Mouse (Mus musculus): ENCODE results near the gene Xylt1.

Xylt1 gene

DNA sequence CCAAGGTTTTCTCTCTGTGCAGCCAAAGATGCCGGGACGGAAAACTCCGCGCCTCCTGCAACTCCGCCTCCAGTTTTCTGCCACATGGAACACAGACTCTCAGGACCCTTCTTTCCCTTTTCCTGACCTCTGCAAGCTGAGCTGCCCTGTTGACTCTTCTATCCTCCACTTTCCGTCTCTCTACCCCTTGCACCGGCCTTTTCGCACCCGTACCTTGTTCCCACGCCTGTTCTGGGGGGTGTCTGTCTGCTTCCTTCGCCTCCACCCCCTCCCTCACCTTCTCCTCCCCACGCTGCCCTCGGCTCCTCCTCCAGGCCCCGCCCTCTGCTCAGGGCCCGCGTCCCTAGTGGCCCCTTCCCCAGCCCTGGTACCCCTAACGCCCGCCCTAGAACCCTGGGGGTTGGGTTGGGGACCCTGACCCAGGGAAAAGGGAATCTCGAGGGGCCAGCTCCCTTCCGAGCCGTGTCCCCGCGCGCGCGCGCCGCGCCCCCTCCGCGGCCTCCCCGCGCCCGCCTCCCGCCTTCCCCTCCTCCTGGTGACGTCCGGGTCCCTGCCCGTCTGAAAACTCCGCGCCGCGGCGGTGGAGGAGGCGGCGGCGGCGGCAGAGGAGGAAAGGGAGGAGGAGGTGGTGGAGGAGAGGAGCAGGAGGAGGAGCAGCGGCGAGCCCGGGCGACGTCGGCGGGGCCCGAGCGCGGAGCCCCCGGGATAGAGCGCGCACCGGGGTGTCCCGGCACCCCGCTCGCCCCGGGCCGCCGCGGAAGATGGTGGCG, at the start of gene Xylt1:
Gene Xylt1, plus strand, starts transcription at position 562 of the 770 bp plus-strand sequence.
- peak; percentile 76 for ATAC-seq (ENCODE audit: low TSS enrichment)

DNA sequence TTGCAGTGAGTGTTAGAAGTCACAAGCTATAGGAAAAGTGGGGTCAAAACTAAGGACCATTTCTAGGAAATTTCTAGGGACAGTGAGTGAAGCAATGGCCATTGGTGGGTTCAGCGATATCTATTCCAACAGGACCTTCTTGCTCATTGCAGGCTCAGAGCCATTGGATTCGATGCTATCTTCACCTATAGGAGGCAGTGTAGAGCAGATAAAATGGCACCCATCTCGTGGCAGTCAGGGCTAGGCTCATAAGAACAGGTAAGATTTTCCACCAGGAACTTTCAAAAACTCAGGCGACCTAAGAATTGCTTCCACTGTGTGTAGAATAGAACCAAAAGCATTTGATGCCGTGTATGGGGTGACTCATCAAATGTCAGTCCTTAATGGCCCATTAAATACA, 46.8 kb upstream of the Xylt1 start:
- ATAC-seq (ENCODE audit: low TSS enrichment), result no peak

DNA sequence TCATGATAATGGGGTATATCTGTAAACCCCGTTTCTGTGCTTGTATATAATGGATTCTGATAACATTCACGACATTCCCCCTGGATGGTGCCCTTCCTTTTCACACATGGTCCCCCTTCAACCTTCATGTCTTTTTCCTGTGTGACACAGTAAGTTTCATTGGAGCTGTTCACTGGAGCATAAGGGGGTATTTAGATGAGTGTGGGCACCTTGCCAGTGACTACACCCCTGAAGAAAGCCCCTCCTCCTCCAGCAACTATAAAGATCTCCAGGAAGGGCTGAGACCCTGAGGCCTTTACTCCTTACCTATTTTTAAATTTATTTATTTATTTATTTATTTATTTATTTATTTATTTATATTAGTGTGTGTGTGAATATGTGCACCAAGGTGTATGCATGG, 24.5 kb upstream of the Xylt1 start:
- no peak for ATAC-seq (ENCODE audit: low TSS enrichment)

DNA sequence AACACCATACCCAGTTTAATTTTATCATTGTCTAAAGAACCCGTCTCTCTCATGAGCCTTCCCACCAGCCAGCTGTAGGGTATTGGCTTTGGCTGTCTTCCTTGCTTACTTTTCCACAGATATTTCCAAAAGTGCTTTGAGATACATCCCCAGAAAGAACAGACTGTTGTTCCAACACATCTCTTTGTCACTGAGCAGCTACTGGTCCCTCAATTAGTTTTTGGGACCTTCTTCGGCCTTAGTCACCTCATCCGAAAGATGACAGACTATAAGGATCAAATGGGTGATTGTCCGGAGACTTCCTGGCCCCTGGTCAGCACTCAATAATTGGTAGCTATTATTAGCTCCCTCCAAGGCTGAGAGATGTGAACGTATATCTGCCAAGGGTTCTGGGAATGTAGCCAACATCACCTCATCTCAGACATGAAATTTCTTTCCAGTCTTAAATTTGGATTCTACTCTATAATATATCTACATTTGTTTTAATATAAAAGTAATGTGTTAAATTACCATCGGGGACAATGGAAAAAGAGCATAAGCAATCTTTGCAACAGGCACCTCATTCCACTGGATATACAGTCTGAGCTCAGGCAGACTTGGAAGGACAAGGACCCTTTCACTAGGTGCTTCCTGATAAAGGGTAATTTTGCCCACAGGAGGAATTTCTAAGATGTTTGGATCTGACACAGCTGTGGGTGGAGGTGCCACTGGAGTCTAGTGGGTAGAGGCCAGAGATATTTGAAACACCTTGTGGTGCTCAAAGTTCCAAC, 23.2 kb upstream of the Xylt1 start:
- peak; percentile 88 for ATAC-seq (ENCODE audit: low TSS enrichment)

DNA sequence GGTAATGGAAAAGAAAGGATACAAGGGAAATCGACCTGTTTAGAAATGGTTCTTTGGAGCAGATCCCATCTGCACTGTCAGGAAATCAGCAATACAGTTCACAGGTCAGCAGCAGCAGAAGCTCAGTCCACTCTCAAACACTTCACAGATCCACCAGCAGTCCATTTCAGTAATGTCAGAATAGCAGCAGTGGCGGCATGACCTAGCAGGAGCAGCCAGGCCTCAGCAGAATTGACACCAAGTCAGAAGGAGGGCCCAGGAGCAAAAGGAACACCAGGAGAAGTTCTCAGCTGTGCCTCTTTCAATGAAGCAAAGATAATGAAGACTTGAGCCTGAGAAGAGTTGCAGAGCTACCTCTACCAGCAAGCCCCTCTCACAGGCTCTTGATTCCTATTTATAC, 19.5 kb upstream of the Xylt1 start:
- no peak for ATAC-seq (ENCODE audit: low TSS enrichment)

DNA sequence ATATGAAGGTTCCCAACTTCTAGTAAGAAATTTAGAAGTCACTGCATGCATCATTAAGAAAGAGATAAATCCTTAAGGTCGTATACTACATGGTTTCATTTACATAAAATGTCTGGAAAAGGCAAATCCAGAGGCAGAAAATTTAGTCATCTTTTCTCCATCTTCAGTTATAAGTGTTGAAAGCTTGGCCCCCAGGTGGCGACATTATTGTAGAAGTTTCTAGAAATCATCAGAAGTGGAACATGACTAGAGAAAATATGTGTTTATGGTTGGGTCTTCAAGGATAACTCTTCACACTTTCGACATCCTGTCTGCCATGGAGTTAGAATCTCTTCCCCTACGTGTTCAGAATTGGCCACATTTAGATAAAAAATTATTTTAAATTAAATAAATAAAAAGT, 18.3 kb upstream of the Xylt1 start:
- ATAC-seq (ENCODE audit: low TSS enrichment), result no peak

DNA sequence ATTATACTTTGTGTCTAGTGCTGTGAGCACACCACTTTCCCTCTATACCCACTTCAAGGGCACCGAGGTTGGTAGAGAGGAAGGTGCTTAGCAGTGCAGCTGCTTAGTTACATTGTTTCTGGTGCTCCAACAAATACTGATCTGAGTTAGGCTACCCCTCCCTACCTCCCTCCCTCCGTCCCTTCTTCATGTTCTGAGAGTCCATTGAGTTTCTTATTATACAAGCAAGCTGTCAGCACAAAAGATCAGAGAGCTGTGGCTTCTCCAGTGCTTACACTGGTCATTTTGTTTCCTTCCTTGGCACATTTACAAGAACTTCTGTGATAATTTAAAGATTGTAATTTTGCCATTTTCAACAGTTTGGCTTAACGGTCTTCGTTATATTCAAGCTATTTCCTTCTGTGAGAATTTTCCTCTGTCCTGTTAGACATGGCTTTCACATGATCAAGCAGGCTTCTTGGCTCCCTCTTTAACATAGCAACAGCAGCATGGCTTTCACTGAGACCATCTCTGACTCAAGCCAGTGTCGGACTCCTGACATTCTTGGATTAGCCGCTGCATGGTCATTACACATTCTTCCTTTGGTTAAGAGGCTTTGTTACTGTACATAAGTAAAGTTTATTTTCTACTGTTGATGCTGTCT, 12.0 kb upstream of the Xylt1 start:
- ATAC-seq (ENCODE audit: low TSS enrichment), result no peak

DNA sequence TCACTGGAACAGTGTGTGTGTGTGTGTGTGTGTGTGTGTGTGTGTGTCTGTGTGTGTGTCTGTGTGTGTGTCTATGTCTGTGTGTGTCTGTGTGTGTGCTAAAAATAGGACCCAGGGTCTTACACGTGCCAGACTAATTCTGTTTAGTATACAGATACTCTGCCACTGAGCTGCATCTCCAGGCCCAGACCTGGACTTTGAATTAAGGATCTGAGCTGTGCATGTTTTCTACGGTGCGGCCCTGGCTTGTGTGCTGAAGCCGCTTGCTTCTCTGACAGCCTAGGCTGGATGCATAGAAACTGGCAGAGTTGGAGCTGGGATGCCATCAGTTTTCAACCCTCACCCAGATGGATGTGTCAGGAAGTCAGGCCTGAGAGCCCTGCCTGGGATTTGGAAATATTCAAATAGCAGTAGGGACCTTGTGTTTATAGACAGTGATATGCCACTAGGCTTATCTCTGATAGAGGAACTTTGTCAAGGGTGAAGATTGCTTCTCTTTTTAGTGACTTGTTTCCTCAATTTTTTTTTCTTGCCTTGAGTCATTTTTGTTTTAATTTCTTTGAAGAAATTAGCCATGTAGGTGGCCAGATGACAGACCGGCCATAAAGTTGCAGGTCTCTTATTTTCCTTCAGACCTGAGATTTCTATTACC, 11.4 kb upstream of the Xylt1 start:
- no peak for ATAC-seq (ENCODE audit: low TSS enrichment)

DNA sequence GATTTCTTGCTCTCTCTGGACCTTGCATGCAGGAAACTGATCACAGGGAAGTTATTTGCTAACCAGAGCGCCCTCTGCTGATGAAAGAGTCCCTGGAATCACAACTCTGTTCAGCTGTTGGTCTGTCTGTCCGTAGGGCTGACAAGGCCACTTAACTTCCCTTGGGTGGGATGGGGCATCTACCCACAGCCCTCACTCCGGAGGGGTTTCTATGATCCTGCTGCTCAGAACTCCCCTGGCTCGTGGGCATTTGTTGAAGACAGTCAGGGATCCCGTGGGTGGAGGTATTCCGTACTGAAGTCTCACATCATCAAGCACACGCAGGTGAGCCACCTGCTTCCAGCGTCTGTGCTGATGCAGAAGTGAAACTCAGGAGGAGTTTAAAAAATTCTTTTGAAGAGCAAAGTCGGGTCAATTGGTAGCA, 4.9 kb upstream of the Xylt1 start:
- ATAC-seq (ENCODE audit: low TSS enrichment), result peak; percentile 57

DNA sequence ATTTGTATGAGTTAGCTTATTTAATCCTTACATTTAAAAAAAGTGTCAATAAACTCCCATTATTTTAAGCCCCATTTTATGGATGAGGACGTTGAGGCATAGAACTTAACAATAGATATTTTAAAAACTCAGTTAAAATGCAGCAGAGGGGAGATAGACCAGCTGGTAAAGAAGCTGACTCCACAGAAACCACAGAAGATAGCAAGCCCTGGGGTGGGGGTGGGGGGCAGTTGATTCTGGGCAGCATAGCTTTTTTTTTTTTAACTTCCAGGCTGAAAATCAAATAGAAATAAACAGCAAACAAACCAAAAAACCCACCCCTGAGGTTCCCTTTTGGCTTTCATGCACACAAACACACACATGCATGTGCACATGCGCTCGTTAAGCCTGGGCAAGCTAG, 3.6 kb upstream of the Xylt1 start:
- no peak for ATAC-seq (ENCODE audit: low TSS enrichment)

DNA sequence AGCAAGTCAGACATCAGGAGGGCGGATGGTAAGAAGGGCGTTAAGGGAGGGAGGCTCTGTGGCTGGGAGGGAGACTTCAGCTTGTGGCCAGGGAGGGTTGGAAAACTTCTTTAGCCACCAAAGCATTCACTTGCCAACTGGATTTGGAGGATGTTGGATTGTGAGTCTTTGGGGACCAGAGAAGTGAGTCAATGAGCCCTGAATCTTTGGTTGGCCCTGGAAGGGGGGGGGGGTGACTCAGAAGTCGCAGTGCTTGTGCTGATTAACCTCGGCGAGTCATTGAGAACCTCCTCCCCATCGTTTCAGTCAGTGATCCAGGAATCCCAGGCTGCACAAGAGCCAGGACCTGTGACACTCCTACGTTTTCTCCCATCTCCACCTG, 752 bp upstream of the Xylt1 start:
- no peak for ATAC-seq (ENCODE audit: low TSS enrichment)

DNA sequence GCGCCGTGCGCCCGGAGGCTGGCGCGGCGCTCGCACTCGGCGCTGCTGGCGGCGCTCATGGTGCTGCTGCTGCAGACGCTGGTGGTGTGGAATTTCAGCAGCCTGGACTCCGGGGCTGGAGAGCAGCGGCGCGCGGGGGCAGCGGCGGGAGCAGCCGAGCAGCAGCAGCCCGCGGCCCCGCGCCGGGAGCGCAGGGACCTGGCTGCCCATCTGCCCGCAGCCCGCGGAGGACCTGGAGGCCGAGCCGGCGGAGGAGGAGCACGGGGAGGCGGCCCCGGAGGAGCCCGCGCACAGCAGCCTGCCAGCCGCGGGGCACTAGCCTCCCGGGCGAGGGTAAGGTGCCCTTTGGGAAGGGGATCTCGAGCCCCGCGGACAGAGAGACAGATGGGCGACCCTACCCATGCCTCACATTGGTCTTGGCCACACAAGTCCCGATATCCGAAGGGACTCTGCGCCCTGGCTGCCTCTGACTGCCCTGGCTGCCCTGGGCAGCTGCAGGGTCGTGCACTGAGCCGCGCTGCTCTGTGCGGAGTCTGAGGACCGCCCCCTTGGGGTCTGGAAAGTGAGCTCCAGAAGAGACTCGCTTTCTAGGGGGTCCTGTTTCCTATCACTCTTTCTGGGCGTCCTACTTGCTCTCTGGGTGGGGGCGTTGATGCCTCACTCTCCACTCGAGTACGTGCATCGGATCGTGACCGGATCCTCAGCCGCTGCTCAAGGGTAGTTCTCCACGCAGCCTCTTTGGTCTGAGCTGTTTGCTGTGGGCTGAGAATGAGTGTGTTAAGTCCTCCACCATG, 606 bp downstream of the Xylt1 start:
- ATAC-seq (ENCODE audit: low TSS enrichment), result peak; percentile 38

DNA sequence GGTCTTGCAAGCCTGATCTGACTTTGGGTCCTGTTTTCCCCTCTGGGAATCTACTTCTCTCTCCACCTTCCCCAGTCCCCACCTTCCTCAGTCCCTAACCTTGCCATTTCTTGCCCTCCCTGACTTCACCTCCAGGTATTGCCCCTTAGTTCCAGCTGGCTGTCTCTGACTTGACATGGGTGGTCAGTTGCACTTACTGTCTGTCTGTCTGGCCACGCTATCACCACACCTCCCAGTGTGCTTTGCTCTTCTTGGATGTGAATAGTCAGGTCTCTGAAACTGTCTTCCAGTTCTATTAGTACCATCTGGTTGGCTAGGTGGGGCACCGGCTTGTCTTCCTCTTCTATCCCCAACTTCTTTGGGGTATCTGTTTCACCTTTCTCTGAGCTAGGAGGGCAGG, 1.2 kb downstream of the Xylt1 start:
- no peak for ATAC-seq (ENCODE audit: low TSS enrichment)

DNA sequence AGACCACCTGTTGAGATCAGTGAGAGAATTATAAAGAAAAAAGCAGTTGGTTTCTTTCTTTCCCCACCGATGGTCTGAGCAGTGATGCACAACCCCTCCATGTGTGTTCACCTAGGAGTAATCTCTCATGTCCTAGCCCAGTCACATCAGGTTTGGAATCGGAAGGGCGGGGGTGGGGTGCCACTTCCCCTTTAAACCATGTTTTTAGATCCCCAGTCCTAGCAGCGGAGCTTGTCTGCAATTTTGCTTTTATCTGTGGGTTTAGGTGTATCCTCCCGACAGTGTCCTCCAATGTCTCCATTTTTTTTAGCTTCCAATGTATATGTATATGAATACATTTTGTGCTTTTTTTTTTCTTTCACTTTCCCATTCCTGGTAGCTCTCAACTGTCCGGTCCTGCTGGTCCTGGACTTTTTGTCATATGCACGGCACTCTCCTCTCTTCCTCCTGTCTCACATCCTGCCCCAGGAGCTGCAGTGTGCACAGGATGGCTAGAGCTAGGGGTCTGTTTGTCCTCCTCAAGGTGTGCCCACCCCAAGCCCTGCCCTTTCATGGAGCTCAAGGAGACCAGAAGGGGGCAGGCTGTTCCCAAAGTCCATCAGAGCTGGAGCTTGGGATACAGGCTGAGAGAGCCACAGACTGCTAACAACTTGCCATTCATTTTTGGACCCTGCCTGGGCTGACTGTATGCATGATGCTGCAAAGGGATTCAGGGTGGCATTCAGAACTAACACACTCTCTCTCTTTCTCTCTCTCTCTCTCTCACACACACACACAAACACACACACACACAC, 2.6 kb downstream of the Xylt1 start:
- 0 out of 2 replicates have a peak, but pooled peaks have one; percentile 15 for ATAC-seq (ENCODE audit: low TSS enrichment)

DNA sequence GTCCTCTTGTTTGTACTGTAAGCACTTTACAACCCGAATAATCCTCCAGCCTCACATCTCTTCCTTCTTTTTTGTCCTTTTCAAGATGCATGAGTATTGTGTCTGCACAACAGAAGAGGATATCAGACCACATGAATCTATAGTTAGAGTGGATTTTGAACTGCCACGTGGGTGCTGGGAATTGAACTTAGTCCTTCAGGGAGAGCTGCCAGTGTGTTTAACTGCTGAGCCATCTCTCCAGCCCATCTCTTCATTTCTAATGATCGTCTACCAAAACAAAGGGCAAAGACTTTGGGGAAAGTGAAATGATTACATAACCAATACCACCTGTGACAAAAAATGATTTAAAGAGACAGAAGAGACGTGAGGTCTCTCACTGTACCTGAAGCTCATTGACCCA, 5.6 kb downstream of the Xylt1 start:
- ATAC-seq (ENCODE audit: low TSS enrichment), result no peak

DNA sequence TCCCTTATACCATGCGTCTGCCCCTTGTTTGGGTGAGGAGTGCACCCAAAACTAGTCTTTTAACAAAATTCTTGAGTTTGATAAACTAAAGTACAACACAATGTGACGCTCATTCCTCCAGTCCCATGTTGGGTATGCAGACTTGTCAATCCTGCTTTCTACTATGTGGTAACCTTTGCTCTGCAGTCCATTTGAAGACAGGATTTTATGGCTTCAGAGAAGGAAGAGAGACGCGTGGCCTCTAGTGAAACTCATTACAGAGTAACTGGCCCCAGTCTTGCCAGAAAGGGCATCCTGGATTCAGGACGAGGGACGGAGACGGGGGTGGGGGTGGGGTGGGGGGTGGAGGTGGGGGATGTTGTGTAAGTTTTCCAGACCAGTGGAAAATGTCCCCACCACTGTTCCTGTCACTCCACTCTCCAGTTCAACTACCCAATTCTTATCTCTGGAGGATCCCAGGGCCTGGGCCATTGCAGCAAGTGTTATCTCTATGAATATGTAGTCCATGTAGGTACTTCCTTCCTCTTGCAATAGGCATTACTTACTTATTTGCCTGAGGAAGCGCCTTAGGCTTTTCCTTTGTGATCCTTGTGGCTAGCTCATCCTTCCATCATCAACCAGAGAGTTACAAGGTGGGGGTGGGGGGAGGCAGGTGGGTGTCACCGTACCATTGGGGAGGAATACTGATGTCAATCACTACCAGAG, 7.7 kb downstream of the Xylt1 start:
- ATAC-seq (ENCODE audit: low TSS enrichment), result no peak

DNA sequence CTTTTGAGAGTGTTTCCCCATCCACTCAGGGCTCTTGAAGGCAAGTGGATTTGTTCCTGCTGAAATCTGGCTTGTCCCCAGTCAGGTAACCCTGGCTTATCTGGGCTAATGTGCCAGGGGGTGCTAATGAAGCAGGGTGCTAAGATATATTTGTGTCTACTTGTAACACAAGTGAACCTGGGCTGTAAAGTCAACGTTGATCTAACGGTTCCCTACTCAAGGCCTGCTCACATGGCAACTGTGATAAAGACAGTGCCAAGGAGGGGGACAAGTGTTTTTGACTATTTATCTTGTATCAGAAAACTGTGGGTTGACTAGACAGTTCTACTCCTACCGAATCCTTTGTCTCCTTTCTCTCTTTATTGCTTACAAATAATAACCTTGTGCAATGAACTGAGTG, 8.3 kb downstream of the Xylt1 start:
- no peak for ATAC-seq (ENCODE audit: low TSS enrichment)

DNA sequence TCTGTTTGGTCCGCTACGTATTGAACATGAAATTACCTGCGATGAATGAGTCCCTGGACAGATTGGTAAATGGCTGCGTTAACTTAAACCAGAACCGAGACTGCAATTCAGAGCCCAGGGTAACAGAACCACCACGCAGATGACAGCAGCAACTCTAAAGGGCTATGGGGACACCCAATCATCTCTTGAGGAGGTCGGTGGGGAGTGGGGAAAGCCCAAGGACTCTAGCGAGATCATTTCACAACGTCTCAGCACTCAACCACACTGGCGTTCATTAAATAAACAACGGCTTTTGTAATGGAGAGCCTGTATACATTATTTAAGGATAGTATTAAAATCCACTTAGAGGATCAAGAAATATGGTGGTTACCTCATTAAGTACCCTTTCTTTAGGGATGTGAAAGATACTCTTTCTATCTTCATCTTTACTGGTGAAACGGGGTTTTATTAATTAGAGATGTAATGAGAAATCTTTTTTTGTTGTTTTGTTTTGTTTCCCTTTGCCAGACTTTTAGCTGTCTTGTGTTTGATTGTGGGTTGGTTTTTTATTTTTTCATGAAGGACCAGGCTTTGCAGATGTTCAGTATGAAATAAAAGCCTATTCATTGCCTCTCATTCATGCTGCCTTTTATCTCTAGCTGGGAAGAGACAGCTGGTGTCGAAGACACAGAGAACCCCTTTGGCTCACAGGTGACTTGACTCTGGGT, 12.2 kb downstream of the Xylt1 start:
- ATAC-seq (ENCODE audit: low TSS enrichment), result no peak

DNA sequence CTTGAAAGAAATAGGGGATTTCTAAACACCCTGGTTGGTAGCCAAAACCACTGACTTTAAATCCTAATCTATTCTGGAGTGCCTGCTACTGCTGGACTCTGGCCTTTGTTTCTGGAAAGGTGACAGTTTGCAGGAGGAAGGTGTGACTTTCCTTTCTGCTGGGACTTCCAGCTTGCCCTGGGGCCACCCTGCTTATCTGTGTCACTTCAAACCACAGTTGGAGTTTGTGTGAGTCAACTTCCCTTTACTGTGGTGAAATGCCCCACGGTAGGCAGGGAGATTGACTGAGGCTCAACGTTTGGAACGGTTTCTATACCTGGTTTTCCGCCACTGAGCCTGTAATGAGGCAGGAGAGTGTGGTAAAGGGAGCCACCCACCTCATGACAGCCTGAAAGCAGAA, 13.2 kb downstream of the Xylt1 start:
- ATAC-seq (ENCODE audit: low TSS enrichment), result no peak
